Mouse (Mus musculus): ENCODE results near the gene Dync2li1. TPM values are rescaled to one million over a fixed set of nuclear protein-coding genes. Genes with fewer than 3 reads are reported as not detected.

Gene Dync2li1
- total RNA-seq, 4 experiments from 2014 or later = 21.3 to 24.5 (median 22.5) TPM

- no peak for DNase-seq (ENCODE audit: low spot score in 2 of 2)
Measured at GRCm38 (mm10) chr17:84645119-84645518, 18.8 kb downstream of the Dync2li1 start.

- no peak for DNase-seq (ENCODE audit: low spot score in 2 of 2)
Measured at GRCm38 (mm10) chr17:84645894-84646293, 19.6 kb downstream of the Dync2li1 start.

DNA sequence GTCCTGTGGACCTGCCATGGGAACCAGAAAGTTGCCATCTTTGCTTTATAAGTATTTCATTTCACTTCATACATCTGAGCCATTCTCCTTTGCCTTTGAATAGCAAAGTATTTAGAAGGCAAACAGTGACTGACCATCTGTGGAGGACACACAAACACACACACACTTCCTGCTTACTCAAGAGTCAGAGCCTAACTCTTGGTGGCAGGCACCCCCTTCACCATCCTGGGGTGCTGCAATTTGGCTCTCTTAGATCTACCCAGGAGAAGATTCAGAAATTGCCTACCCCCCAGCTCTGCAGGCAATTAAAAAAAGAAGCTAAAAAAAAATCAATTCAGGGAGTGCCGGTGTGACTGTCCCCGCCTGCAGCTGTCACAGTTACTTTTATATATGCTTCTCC lies 20.2 kb downstream of the Dync2li1 start:
- no peak for DNase-seq (ENCODE audit: low spot score in 2 of 2)

DNA sequence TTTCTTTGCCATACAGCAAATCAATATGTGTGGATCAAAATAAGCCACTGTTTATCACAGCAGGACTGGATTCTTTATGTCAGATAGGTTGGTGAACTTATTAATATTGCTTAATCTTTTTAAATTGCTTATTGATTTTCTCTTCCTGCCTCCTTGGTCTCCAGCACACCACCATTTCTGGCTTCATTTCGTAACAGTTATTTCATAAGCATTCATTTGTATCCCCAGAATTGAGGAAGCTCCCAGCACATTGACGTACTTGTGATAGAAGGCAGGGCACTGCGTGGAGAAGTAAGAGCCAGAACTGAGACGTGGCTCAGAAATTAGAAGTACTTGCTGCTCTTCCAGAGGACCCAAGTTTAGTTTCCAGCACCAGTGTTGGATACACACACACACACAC lies 21.3 kb downstream of the Dync2li1 start:
- DNase-seq (ENCODE audit: low spot score in 2 of 2) = no peak

GRCm38 (mm10) chr17:84650302-84651017 lies 24.2 kb downstream of the Dync2li1 start:
- DNase-seq (ENCODE audit: low spot score in 2 of 2) = no peak

DNA sequence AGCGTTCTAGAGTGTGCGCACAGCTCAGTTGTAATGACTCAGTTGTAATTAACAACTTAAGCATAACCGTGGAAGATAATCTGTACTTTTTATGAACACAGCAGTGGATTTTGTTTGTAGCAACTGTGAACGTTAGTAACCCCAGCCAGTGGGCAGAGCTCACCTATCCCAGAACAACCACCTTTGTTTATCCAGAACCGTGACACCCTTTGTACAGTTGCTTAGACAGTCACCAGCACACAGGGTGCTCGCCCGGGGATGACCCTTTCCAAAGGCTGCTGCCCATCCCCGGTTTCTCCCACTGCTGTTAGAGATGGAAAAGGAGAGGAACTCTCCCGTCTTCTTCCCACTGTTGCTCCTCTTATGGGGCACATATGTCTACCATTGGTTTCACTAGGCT lies 27.2 kb downstream of the Dync2li1 start:
- DNase-seq (ENCODE audit: low spot score in 2 of 2) = no peak

- DNase-seq (ENCODE audit: low spot score in 2 of 2) = no peak
Measured at GRCm38 (mm10) chr17:84656205-84656604, 29.9 kb downstream of the Dync2li1 start.

DNA sequence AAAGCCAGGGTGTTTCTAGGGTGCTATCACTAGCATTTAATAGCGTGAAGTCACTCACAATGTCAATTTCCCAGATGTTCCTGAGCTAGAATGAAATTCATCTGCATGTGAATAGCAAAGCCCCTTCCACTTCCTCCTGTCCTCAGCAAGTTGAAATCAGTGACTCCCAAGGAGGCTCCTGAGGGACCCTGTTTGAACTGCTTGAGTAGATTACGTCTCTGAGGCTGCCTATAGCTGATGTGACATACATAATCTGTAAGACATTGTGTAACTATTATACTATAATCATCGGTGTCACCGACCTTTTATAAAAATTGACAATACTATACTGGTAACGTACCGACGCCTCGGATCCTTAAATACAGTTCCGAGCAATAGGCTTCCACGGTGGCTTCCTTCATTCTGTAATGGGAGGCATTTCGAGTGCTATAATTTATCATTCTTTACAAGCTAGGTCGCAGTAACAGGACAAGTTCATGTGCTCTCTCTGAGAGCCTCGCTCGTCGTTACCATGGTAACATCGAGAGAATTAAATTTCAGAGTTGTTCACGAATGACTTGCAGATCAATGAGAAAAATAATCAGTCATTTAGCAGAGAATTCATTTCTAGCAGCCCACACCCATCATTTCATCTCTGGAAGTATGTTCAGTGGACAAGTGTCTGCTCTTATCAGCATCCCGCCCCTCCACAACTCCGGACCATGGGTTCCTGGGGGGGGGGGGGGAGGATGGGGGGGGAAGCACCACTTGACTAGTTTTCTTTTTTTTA lies 30.5 kb downstream of the Dync2li1 start:
- no peak for DNase-seq (ENCODE audit: low spot score in 2 of 2)

- DNase-seq (ENCODE audit: low spot score in 2 of 2) = no peak
Measured at GRCm38 (mm10) chr17:84657422-84657732, 31.1 kb downstream of the Dync2li1 start.

DNA sequence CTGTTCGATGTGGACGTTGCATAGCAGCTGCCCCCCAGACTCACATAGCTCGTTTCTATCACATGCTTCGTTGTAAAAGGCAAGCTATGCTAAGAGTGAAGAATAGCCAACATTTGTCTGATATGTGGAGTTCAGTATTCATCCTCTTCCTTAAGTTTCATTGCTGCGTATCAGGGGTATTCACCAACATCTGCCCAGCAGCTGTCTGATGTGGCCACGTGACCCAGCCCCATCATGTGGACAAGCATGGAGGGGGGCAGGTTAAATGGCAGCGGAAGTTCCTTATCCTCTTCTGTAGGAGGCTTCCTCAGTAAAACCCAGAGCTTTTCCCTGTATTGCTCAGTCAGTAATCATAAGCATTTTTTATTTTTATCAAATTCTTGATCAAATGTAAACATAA lies 31.5 kb downstream of the Dync2li1 start:
- no peak for DNase-seq (ENCODE audit: low spot score in 2 of 2)

DNA sequence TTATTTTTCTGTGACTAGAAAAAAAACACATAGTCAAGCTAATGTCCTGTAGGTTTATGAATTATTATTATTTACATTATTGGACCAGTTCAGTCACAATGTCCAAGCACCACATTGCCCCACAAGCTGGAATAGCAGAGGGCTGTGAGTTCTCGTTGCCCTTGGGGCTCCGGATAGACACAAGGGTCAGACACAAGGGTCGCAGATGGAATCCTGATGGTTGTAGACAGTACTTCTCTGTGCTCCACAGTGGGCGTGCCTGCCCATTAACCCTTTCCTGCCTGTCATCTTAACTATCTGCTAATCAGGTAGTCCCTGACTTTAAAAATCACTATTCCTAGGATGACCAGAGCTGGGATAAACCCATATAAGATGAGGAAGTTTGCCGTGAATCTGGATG lies 31.9 kb downstream of the Dync2li1 start:
- no peak for DNase-seq (ENCODE audit: low spot score in 2 of 2)

DNA sequence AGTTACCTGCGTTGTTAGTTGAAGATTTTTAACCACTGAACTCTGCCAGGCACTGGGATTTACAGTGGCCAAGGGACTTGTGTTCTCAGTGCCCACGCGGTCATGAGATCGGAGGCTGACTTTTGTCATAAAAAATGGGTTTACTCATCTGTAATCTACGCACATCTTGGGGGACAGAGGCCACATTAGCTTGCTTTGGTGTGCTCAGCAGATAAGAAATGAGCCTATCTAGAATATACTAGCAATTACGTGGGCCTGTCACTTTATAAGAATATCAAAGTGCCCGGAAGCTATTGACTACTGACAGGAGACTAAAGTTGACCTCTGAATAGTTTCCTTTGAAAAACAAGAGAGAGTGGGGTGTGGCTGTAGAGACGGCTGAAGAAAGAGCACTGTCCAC lies 32.7 kb downstream of the Dync2li1 start:
- DNase-seq (ENCODE audit: low spot score in 2 of 2) = no peak

- DNase-seq (ENCODE audit: low spot score in 2 of 2) = no peak
Measured at GRCm38 (mm10) chr17:84665053-84665452, 38.8 kb downstream of the Dync2li1 start.

DNA sequence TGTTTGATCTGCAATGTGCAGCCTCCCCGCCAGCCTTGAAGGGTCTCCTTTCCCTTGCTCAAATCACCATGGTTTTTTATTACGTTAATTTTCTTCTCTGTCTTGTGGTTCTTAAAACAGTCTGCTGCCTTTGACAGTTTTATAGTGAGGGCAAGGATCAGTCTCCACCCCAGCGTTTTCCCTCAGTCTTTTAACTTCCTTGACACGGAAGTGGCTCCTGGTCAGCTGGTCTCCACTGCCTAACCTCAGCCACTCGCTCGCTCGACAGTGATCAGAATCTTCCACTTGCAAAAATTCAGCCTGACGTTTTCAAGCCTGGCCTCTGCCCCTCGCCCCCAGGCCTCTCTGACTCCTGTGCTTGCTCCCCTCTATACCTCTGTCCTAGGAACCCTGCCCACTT lies 39.4 kb downstream of the Dync2li1 start:
- DNase-seq (ENCODE audit: low spot score in 2 of 2) = no peak

DNA sequence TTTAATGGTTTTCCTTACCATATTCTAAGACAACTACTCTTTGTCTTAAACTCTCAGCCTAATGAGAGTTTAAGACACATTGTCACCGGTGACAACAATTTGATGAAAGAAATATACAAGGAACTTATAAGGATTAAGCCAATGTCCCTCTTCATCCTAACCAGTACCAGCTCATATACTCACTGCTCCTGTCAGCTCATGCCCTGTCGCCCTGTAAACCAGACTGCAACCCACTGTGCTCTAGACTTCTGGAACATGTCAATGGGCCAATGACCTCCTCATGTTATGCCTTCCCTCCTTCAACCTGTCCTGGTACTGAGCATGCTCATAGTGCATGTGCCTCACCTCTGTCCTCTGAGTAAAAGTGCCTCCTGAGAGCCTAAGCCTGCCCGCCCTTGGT lies 41.6 kb downstream of the Dync2li1 start:
- DNase-seq (ENCODE audit: low spot score in 2 of 2) = no peak

GRCm38 (mm10) chr17:84672376-84673369 lies 46.4 kb downstream of the Dync2li1 start:
- DNase-seq (ENCODE audit: low spot score in 2 of 2) = no peak

GRCm38 (mm10) chr17:84674048-84674447 lies 47.8 kb downstream of the Dync2li1 start:
- no peak for DNase-seq (ENCODE audit: low spot score in 2 of 2)

- DNase-seq (ENCODE audit: low spot score in 2 of 2) = peak in 1 of 2 experiments; percentile 50
Measured at GRCm38 (mm10) chr17:84675204-84675603, 48.9 kb downstream of the Dync2li1 start.

DNA sequence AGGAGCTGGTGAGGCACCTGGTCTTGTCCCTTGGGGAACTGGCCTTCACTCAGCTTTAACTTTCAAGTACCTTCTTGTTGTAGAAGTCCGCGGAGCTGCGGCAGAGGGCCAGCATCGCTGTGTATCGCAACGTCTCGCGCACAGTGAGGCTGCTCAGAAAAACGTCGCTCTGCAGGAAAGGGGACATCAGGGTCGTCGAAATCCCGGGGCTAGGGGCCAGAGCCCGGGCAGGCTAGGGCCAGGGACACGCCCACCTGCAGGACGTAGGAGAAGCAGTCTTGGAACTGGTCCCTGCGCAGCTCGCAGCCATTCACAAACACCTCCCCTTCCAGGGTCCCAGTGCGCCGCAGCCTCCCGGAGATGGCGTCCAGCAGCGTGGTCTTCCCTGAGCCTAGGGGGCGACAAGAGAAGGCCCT lies 49.7 kb downstream of the Dync2li1 start, which contains the start of gene Abcg8:
Gene Abcg8, plus strand, starts transcription at position 352 of the 416 bp plus-strand sequence.
- DNase-seq (ENCODE audit: low spot score in 2 of 2) = no peak

DNA sequence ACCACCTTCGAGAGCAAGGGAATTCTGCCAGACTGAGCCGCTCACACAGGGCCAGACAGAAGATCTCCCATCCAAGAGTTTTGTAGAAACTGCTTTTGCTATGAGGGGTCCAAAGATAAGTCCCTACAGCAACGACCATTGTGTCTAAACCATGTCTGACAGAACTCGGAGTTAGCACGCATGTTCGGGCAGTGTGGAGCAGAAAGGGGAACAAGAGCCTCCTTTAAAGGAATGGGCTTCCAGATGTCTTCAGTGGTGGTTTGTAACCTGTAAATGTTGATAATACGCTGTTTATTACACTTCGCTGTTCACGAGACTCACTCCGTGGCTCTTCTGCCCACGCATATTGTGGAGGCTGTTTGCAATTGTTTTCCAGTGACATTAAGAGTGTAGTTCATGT lies 51.3 kb downstream of the Dync2li1 start:
- DNase-seq (ENCODE audit: low spot score in 2 of 2) = no peak

GRCm38 (mm10) chr17:84681670-84682069 lies 55.4 kb downstream of the Dync2li1 start:
- DNase-seq (ENCODE audit: low spot score in 2 of 2) = no peak
